8 mouse cellular contexts compared by ENCODE assay signal in the genomic region with DNA sequence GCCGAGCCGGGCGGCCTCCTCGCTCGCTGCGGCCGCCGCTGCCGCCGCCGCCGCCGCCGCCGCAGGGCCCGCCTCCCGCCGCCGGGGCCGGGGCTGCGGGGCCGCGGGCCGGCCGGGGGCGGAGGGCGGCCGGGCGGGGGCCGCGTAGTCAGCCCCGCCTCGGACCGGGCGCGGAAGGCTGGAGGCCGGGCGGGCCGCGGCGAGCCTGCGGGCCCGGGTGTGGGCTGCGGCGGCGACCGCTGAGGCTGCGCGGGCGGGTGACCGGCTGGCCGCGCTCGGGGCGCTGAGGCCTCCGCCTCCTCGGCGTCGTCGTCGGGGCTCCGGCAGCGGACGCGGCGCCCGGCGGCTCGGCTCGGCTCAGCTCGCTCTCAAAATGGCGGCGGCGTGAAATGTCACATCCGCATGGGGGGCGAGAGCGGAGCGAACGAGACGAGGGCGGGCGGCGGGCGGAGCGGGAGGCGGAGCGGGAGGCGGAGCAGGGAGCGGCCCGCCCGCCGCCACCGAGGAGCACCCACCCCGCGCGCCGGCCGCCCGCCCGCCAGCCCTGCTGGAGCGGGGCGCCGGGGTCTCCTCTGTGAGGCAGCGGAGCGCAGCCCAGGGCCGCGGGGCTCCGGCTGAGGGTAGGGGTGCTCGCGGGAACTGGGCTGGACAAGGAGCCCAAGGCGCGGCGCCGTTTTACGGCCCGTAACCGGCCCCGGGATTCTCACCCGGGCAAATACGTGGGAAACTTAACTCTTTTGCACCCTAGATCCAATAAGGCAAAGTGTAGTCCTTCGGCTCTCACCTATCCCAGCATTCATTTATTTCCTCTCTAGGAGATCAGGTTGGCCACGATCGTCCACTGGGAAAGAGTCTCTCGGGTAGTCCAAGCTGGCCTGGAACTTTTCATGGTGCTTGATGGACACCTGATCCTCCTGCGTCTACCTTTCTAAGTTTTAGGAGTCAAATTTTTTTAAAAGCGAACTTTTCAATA. TPM values are rescaled to one million over a fixed set of nuclear protein-coding genes. Genes with fewer than 3 reads are reported as not detected.
DNase-seq lines count a peak whose midpoint lies in the region; ATAC-seq and TF ChIP-seq lines count a peak whose summit lies in the region.

No protein-coding gene starts in this region.

- peak overlapping the region; percentile 72 for H3K4me3 ChIP-seq in forebrain, embryonic 16.5 days (replicated peaks; ENCODE audit: low read length)
- H3K4me3 ChIP-seq in layer of hippocampus, adult 2 months = peak overlapping the region; percentile 76
- peak overlapping the region; percentile 58 for H3K4me3 ChIP-seq in lung, embryonic 14.5 days (ENCODE audit: low read depth, low read length)

- no peaks in the 10 kb centered on the region for H3K27me3 ChIP-seq in forebrain, embryonic 16.5 days (replicated peaks; ENCODE audit: control insufficient read depth, insufficient read depth, low read length)
- H3K27me3 ChIP-seq in lung, embryonic 14.5 days (ENCODE audit: insufficient read depth, low read length) = no peaks in the 10 kb centered on the region

- DNase-seq in ES-CJ7 (ENCODE audit: low read depth, low spot score) = peak; percentile 66
- peak; percentile 86 for DNase-seq in cerebellum, adult 11-12 months
- peak; percentile 92 to 94 for DNase-seq in heart, postnatal 36 days
- DNase-seq in layer of hippocampus, adult 2 months (ENCODE audit: low spot score in 2 of 2) = peak; percentile 90
- DNase-seq in lung, embryonic 14.5 days = peak; percentile 96
- peak; percentile 90 for DNase-seq in testis, postnatal 14 days (ENCODE audit: low spot score)

- peak overlapping the region; percentile 89 for H3K9ac ChIP-seq in forebrain, embryonic 16.5 days (replicated peaks; ENCODE audit: low read depth, low read length)
- peak overlapping the region; percentile 96 for H3K9ac ChIP-seq in lung, embryonic 14.5 days

- ATAC-seq in forebrain, embryonic 16.5 days = peak; percentile 96
- ATAC-seq in lung, embryonic 14.5 days (ENCODE audit: insufficient read depth) = peak; percentile 92
- ATAC-seq in neutrophil, adult 5-6 weeks (ENCODE audit: extremely low read depth, insufficient number of reproducible peaks, low FRiP score, poor library complexity, severe bottlenecking) = peak; percentile 85

- H3K27ac ChIP-seq in forebrain, embryonic 16.5 days (ENCODE audit: low read length) = peak overlapping the region; percentile 96
- H3K27ac ChIP-seq in layer of hippocampus, adult 2 months = peak overlapping the region; percentile 87
- H3K27ac ChIP-seq in lung, embryonic 14.5 days (ENCODE audit: low read depth) = peak overlapping the region; percentile 96

- intact Hi-C loops in heart, postnatal 36 days (cut with DNase I) = loop anchor here (2.0 kb wide), 1 partner anchor 92 kb away; a partner anchor contains a TSS

- 2% methylated on average over 66 of the region's 126 CpGs for WGBS in forebrain, embryonic 16.5 days
- 1% methylated on average over 87 of the region's 126 CpGs for WGBS in lung, embryonic 14.5 days

- no peaks in the 10 kb centered on the region for H3K9me3 ChIP-seq in forebrain, embryonic 16.5 days (ENCODE audit: control insufficient read depth, low read length)
- H3K9me3 ChIP-seq in lung, embryonic 14.5 days (ENCODE audit: low read depth, low read length) = no peaks in the 10 kb centered on the region

- H3K4me1 ChIP-seq in forebrain, embryonic 16.5 days (replicated peaks; ENCODE audit: control insufficient read depth, insufficient read depth, low read length) = peaks cover 33% of the 10 kb centered on the region
- H3K4me1 ChIP-seq in lung, embryonic 14.5 days (ENCODE audit: insufficient read depth) = 0 out of 2 replicates have a peak, but pooled peaks cover 5% of the 10 kb centered on the region

- H3K4me2 ChIP-seq in forebrain, embryonic 16.5 days (ENCODE audit: low read length) = peak overlapping the region; percentile 69
- H3K4me2 ChIP-seq in lung, embryonic 14.5 days = peak overlapping the region; percentile 70

- no peaks in the 10 kb centered on the region for H3K36me3 ChIP-seq in forebrain, embryonic 16.5 days (ENCODE audit: control insufficient read depth, insufficient read depth)
- no peaks in the 10 kb centered on the region for H3K36me3 ChIP-seq in lung, embryonic 14.5 days (ENCODE audit: insufficient read depth)

- TF ChIP-seq CTCF in layer of hippocampus, adult 2 months (conservative IDR thresholded peaks at IDR 0.05) = no peak
- TF ChIP-seq CTCF in lung, embryonic 14.5 days (IDR thresholded peaks at IDR 0.05; ENCODE audit: low read depth) = no peak

RNA-seq across cellular contexts. Expression of a gene that starts 53.3 kb away (rescaled TPM):
- 32.4 and 40.2 TPM in 2 replicates for polyA plus RNA-seq in forebrain, embryonic 16.5 days (2015; fragmentation: Nextera tagmentation; extraction: Ambion mirVana)
- total RNA-seq in heart, postnatal 36 days (2021) = 10 to 100 TPM; 49.3 to 50.9 TPM
- total RNA-seq in layer of hippocampus, adult 2 months (2021) = 100 to 1,000 TPM; 163 to 168 TPM
- 43.5 and 49.8 TPM in 2 replicates for polyA plus RNA-seq in lung, embryonic 14.5 days (2014; fragmentation: Nextera tagmentation; extraction: Ambion mirVana)
- total RNA-seq in neutrophil, adult 5-6 weeks (2017) = 320 and 377 TPM in 2 replicates

RNA-seq across cellular contexts. Expression of a gene that starts 58.3 kb away (rescaled TPM):
- polyA plus RNA-seq in forebrain, embryonic 16.5 days (2015; fragmentation: Nextera tagmentation; extraction: Ambion mirVana) = not detected in 2 replicates
- not detected for total RNA-seq in heart, postnatal 36 days (2021)
- not detected for total RNA-seq in layer of hippocampus, adult 2 months (2021)
- polyA plus RNA-seq in lung, embryonic 14.5 days (2014; fragmentation: Nextera tagmentation; extraction: Ambion mirVana) = not detected in 2 replicates
- total RNA-seq in neutrophil, adult 5-6 weeks (2017) = not detected in 2 replicates

Comparison
In these comparisons a context has a peak if more than half of its experiments do, and no peak if none do; other contexts are left out.
1. Peak in every context shown above with its lines: DNase-seq, ATAC-seq, H3K4me3 ChIP-seq and H3K27ac ChIP-seq.